Mouse (Mus musculus): ENCODE data around the gene Lsm3. TPM values are rescaled to one million over a fixed set of nuclear protein-coding genes. Genes with fewer than 3 reads are reported as not detected.

Gene Lsm3
- total RNA-seq, 2 experiments from 2014 or later: 35.6 to 36.4 TPM

- DNase-seq: peak; percentile 57
Observed at GRCm38 (mm10) chr6:91509326-91509725, 6.4 kb upstream of the Lsm3 start.

- DNase-seq: no peak
Observed at GRCm38 (mm10) chr6:91510211-91510610, 5.5 kb upstream of the Lsm3 start.

GRCm38 (mm10) chr6:91514135-91514534 lies 1.6 kb upstream of the Lsm3 start:
- DNase-seq: no peak

GRCm38 (mm10) chr6:91514737-91515362 lies 878 bp upstream of the Lsm3 start:
- no peak for DNase-seq

GRCm38 (mm10) chr6:91518454-91519020 lies 2.8 kb downstream of the Lsm3 start:
- DNase-seq: no peak

GRCm38 (mm10) chr6:91522816-91523215 lies 7.1 kb downstream of the Lsm3 start:
- no peak for DNase-seq

- DNase-seq: no peak
Observed at GRCm38 (mm10) chr6:91525544-91525943, 9.8 kb downstream of the Lsm3 start.

- no peak for DNase-seq
Observed at GRCm38 (mm10) chr6:91527227-91527860, 11.6 kb downstream of the Lsm3 start.

- peak; percentile 72 for DNase-seq
Observed at GRCm38 (mm10) chr6:91528265-91528664, 12.5 kb downstream of the Lsm3 start.

- DNase-seq: no peak
Observed at GRCm38 (mm10) chr6:91530673-91531072, 14.9 kb downstream of the Lsm3 start.

- DNase-seq: no peak
Observed at GRCm38 (mm10) chr6:91531276-91531675, 15.5 kb downstream of the Lsm3 start.

GRCm38 (mm10) chr6:91532661-91533060 lies 16.9 kb downstream of the Lsm3 start:
- no peak for DNase-seq

- DNase-seq: no peak
Observed at GRCm38 (mm10) chr6:91533359-91533758, 17.6 kb downstream of the Lsm3 start.

- no peak for DNase-seq
Observed at GRCm38 (mm10) chr6:91533771-91534170, 18.0 kb downstream of the Lsm3 start.

GRCm38 (mm10) chr6:91534268-91534667 lies 18.5 kb downstream of the Lsm3 start:
- no peak for DNase-seq

GRCm38 (mm10) chr6:91535231-91535630 lies 19.5 kb downstream of the Lsm3 start:
- no peak for DNase-seq

- no peak for DNase-seq
Observed at GRCm38 (mm10) chr6:91536047-91536765, 20.5 kb downstream of the Lsm3 start.

GRCm38 (mm10) chr6:91541276-91541675 lies 25.5 kb downstream of the Lsm3 start:
- DNase-seq: no peak

- DNase-seq: no peak
Observed at GRCm38 (mm10) chr6:91543056-91543455, 27.3 kb downstream of the Lsm3 start.

- no peak for DNase-seq
Observed at GRCm38 (mm10) chr6:91546241-91546884, 30.6 kb downstream of the Lsm3 start.

- DNase-seq: no peak
Observed at GRCm38 (mm10) chr6:91547313-91547712, 31.6 kb downstream of the Lsm3 start.

GRCm38 (mm10) chr6:91549621-91550020 lies 33.9 kb downstream of the Lsm3 start:
- peak; percentile 15 for DNase-seq

GRCm38 (mm10) chr6:91551671-91552070 lies 35.9 kb downstream of the Lsm3 start:
- DNase-seq: peak; percentile 51

All from gastrocnemius, postnatal 25 days (tissue).